Mouse (Mus musculus) forebrain, embryonic 11.5 days (tissue): ENCODE results near the gene Tmem201. TPM values are rescaled to one million over a fixed set of nuclear protein-coding genes. Genes with fewer than 3 reads are reported as not detected.

Experiments
- ATAC-seq: fragments of 200-750 bp; cut with Nextera tagmentation; replicated peaks from 2 replicates; pipeline ENCODE4 v1.8.0; 2017; ENCODE audit warnings: moderate TSS enrichment; ENCODE audit not compliant: low FRiP score
- DNase-seq: peaks from one replicate; pipeline ENCODE4 v3.0.0-alpha.2; 2017; ENCODE audit warnings: low spot score
- H3K27ac ChIP-seq: fragments of 300-500 bp; sonication (generic); 2 replicates; pipeline ENCODE4 v1.5.1; 2014; ENCODE audit warnings: low read depth, low read length
- H3K27me3 ChIP-seq: fragments of 300-500 bp; sonication (generic); 2 replicates; pipeline ENCODE4 v1.6.1; 2014; ENCODE audit warnings: mild to moderate bottlenecking, low read length, mixed read lengths; ENCODE audit not compliant: control insufficient read depth, insufficient read depth
- H3K36me3 ChIP-seq: fragments of 300-500 bp; sonication (generic); 2 replicates; pipeline ENCODE4 v1.6.1; 2014; ENCODE audit warnings: mild to moderate bottlenecking, low read length, moderate library complexity, mixed read lengths; ENCODE audit not compliant: control insufficient read depth, insufficient read depth
- H3K4me1 ChIP-seq: fragments of 300-500 bp; sonication (generic); replicated peaks from 2 replicates; pipeline ENCODE4 v1.6.1; 2014; ENCODE audit warnings: low read length, mixed read lengths; ENCODE audit not compliant: control insufficient read depth, insufficient read depth
- H3K4me2 ChIP-seq: fragments of 300-500 bp; sonication (generic); 2 replicates; pipeline ENCODE4 v1.6.1; 2014; ENCODE audit warnings: low read depth, mild to moderate bottlenecking, low read length, moderate library complexity, mixed read lengths; ENCODE audit not compliant: severe bottlenecking
- H3K4me3 ChIP-seq: fragments of 300-500 bp; sonication (generic); 2 replicates; pipeline ENCODE4 v1.5.1; 2014; ENCODE audit warnings: low read depth, low read length
- H3K9ac ChIP-seq: fragments of 300-500 bp; sonication (generic); 2 replicates; pipeline ENCODE4 v1.6.1; 2014; ENCODE audit warnings: low read length
- H3K9me3 ChIP-seq: fragments of 300-500 bp; sonication (generic); 2 replicates; pipeline ENCODE4 v1.6.1; 2016; ENCODE audit warnings: low read length, mixed read lengths; ENCODE audit not compliant: control insufficient read depth
- WGBS: fragments of 180-500 bp; shearing (Covaris S2); extraction: QIAGEN DNeasy Blood & Tissue Kit; methylation state at CpG from one replicate; pipeline ENCODE4 v1.1.7; 2014; 5-methylcytosine and 5-hydroxymethylcytosine counted together
- polyA plus RNA-seq: library from polyadenylated mRNA; unstranded; fragments of >200 nt; fragmentation: Nextera tagmentation; extraction: Ambion mirVana; gene quantifications from 2 replicates; pipeline ENCODE4 v1.2.1, GENCODE M21; 2014

The Tmem201 gene
- polyA plus RNA-seq, 1 experiment from 2014 or later: 25.1 TPM

DNA sequence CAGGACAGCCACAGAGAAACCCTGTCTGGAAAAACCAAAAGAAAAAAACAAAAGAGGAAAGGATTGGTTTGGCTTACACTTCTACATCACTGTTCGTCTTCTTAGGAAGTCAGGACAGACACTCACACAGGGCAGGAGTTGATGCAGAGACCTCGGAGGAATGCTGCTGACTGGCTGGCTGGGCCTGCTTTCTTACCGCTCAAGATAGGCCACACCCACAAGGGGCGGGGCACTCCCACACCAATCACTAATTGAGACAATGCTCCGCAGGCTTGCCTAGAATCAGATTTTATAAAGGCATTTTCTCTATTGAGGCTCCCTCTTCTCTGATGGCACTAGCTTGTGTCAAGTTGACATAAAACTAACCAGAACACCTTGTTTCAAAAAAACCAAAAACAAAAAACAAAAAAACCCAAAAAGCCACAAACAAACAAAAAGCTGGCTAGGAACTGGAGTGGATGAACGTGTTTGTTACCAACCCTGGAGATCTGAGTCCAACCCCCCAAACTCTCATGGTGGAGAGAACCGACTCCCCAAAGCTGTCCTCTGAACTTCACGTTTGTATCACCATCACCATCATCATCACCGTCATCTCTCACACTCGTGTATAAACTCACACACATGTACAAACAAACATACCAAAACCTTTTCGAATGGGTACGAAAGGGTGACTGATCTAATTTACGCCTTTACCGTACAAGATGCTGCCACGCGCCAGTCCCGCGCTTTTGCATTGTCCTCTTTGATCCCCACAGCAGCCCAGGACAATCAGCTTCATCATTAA, 36.2 kb downstream of the Tmem201 start:
- no peak for ATAC-seq
- Histone ChIP-seq H3K27me3 (peaks cover 5% of the 10 kb centered on the region; the same call in 1 of the 2 replicates), H3K4me3 (no peak overlapping the region), H3K36me3 (no peaks in the 10 kb centered on the region), H3K4me2 (no peak overlapping the region), H3K9ac (no peak overlapping the region), H3K27ac (no peak overlapping the region), H3K4me1 (peaks cover under 1% of the 10 kb centered on the region; the same call in 1 of the 2 replicates), H3K9me3 (no peaks in the 10 kb centered on the region)
- no peak for DNase-seq
- WGBS: 63% methylated on average over 18 of the region's 18 CpGs

DNA sequence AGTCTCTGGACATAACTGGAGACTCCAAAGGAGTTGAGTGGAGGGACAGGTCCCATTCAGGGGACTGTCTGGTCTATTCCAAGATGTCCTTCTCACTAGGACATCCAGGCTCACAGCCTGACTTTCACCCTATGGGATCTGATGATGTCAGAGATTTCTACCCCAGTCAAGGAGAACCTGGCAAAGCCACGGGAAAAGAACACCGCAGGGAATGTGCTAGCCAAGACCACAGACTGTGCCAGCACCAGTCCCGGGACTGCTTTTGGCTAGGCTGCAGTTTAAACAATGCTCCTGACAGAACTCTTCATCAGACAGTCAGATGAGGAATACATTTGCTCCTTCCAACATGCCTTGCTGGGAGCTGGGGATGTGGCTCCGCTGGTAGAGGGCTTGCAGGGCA, 37.9 kb downstream of the Tmem201 start:
- no peaks in the 10 kb centered on the region for H3K9me3 ChIP-seq
- H3K4me2 ChIP-seq: no peak overlapping the region
- peaks cover 2% of the 10 kb centered on the region; the same call in 1 of the 2 replicates for H3K4me1 ChIP-seq
- H3K27me3 ChIP-seq: peaks cover 5% of the 10 kb centered on the region; the same call in 1 of the 2 replicates
- H3K4me3 ChIP-seq: no peak overlapping the region
- no peak overlapping the region for H3K27ac ChIP-seq
- no peak overlapping the region for H3K9ac ChIP-seq
- no peak for DNase-seq
- H3K36me3 ChIP-seq: no peaks in the 10 kb centered on the region
- no peak for ATAC-seq
- 90% methylated on average over 4 of the region's 4 CpGs for WGBS

DNA sequence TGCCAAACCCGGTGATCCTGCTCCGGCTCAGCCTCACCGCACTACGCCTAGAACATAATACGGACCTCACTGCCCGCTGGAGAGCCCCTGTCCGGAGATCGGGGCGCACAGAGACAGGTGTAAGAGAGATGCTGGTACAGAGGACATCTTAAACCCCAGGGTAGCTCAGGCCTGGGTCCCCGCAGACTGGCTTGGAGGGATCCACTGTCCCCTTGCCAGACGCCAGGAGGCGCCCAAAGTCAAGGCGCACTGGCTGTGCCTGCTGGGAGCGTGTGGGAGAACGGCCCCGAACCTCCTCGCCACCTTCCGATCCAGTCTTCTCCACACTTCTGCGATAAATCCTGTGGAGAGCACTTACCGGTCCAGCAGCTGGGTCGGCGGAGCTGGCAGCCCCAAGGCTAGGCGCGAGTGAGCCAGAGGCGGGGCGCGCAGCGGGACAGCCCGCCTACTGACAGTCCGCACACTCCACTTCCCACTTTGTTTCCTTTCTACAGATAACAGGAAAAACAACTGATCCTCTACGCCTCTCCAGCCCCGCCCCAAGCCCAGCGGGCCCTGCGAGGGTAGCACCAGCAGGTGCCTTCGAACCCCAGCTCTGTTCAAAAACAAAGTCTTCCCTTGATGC, 39.5 kb downstream of the Tmem201 start:
- H3K36me3 ChIP-seq: no peaks in the 10 kb centered on the region
- H3K4me2 ChIP-seq: peak overlapping the region; percentile 74
- DNase-seq: peak; percentile 82
- peak; percentile 78 for ATAC-seq
- peak overlapping the region; percentile 62 for H3K9ac ChIP-seq
- peak overlapping the region; percentile 43 for H3K4me3 ChIP-seq
- no peaks in the 10 kb centered on the region for H3K9me3 ChIP-seq
- H3K27ac ChIP-seq: no peak overlapping the region
- WGBS: 2% methylated on average over 35 of the region's 35 CpGs
- peaks cover 5% of the 10 kb centered on the region; the same call in 1 of the 2 replicates for H3K27me3 ChIP-seq
- H3K4me1 ChIP-seq: peaks cover 2% of the 10 kb centered on the region; the same call in 1 of the 2 replicates

DNA sequence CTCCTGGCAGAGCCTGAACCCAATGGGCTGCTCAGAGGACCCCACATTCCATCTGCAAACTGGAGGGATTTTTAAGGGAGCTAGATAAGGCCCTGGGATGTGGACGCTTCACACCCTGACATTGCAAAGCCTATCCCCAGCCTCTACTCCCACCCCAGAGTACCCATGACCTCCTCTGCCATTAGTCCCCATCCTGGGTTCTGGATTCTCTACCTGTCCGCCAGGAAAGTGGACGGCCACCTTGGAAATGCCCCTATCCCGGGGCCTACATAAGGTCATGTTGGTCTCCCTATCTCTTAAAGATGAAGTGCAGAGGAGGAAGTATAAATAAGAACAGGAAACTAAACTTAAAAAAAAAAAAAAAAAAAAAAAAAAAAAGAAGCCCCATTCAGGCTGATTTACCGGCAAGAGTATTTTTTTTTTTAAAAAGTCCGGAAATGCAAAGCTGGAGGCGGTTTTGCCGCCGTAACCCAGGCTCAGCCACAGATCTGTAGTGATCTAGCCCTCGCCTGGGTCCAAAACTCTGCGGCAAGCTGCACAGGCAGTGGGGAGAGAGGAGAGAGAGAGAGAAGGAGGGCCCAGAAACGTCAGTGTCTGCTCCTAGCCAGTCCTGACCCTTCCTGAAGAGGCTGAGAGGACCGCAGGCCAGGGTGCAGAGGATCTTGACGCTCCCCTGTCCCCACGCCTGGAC, 40.2 kb downstream of the Tmem201 start:
- Histone ChIP-seq H3K9me3 (no peaks in the 10 kb centered on the region), H3K9ac (peak overlapping the region; percentile 62), H3K27me3 (peaks cover 5% of the 10 kb centered on the region; the same call in 1 of the 2 replicates), H3K4me1 (peaks cover 2% of the 10 kb centered on the region; the same call in 1 of the 2 replicates), H3K27ac (no peak overlapping the region), H3K4me2 (peak overlapping the region; percentile 74), H3K36me3 (no peaks in the 10 kb centered on the region), H3K4me3 (peak overlapping the region; percentile 43)
- DNase-seq (no peak), ATAC-seq (no peak)
- 18% methylated on average over 15 of the region's 15 CpGs for WGBS

DNA sequence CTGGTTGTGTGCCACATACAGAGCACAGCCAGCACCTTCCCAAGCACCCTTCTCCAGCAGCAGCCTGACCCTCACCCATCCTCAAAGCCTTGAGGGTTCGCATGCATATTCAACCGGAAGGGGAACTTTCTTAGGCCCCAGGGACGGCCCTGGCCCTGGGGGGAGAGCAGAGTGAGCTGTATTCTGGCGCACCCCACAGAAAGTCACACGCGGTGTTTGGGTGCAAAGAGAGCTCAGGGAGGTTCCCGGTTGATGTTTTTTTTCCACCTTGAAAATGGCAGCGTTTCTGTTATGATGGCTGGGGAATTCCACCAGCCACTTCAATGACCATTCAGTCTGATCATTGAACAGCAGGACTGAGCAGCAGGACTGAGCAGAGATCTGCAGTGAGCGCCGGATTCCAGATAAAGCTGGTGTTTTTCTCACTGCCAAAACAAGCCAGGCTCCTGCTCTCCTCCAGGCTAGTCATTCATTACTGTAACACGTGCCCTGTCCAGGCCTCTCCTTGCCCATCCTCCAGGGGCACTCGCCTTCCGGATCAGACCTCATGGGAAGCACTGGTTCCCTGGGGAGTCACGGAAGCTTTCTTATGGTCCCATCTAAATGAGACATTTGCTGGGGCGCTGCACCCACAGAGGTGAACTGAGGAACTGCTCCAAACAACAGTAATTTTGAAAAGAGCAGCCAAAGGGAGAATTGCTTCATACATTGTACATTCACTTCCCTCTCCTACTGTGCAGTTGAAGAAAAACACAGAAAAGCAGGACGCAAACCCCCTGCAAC, 41.5 kb downstream of the Tmem201 start:
- H3K36me3 ChIP-seq: no peaks in the 10 kb centered on the region
- H3K4me2 ChIP-seq: no peak overlapping the region

DNA sequence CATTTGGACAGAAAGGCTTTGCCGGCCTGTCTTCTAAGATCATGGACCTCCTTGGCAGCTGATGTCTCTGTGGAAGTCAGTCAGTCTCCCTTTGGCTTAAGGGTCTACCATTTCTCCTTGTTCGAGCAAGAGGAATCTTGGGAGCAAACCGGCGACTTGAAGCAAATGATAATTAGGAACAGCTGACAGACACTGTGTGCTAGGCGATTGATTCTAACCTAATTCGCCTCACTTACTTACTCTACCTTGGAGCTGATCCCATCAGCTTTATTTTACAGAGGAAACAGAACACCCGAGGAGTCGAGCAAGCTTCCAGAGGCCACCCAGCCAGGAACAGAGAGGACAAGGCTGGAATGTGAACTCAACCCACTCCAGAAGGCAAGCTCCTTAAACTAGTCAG, 46.5 kb downstream of the Tmem201 start:
- no peak for ATAC-seq
- Histone ChIP-seq H3K4me1 (no peaks in the 10 kb centered on the region), H3K36me3 (no peaks in the 10 kb centered on the region), H3K9me3 (no peaks in the 10 kb centered on the region), H3K4me3 (no peak overlapping the region), H3K9ac (no peak overlapping the region), H3K4me2 (no peak overlapping the region), H3K27me3 (no peaks in the 10 kb centered on the region), H3K27ac (no peak overlapping the region)
- DNase-seq: no peak
- 77% methylated on average over 8 of the region's 8 CpGs for WGBS

More for the DNA sequence above, 41.5 kb downstream of the Tmem201 start:
- H3K4me3 ChIP-seq: no peak overlapping the region
- WGBS: 37% methylated on average over 16 of the region's 16 CpGs
- DNase-seq (no peak), ATAC-seq (no peak)
- no peak overlapping the region for H3K27ac ChIP-seq
- no peaks in the 10 kb centered on the region for H3K9me3 ChIP-seq
- H3K4me1 ChIP-seq: peaks cover 2% of the 10 kb centered on the region; the same call in 1 of the 2 replicates
- H3K27me3 ChIP-seq: peaks cover 5% of the 10 kb centered on the region; the same call in 1 of the 2 replicates
- no peak overlapping the region for H3K9ac ChIP-seq

DNA sequence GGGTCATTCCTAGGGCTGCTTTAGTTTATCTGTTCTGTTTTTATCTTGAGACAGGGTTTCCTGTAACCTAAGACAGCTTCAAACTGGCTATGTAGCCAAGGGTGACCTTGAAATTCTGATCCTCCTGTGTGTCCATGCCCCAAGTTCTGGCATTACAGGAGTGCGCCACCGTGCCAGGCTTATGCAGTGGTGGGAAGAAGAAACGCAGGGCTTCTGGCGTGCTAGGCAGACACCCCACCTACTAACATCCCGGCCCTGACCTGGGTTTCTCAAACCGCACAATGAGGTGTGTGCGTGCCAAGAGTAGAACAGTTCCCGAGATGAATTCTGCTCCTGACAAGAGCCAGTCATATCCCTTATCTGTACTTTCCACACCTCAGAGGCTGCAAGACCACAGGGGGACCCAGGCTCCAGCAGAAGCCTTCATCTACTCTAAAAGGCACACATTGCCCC, 47.0 kb downstream of the Tmem201 start:
- 91% methylated on average over 8 of the region's 8 CpGs for WGBS

More for the DNA sequence above, 47.0 kb downstream of the Tmem201 start:
- no peaks in the 10 kb centered on the region for H3K9me3 ChIP-seq
- H3K9ac ChIP-seq: no peak overlapping the region
- no peak overlapping the region for H3K4me3 ChIP-seq
- DNase-seq (no peak), ATAC-seq (no peak)
- no peak overlapping the region for H3K27ac ChIP-seq
- no peaks in the 10 kb centered on the region for H3K4me1 ChIP-seq
- no peak overlapping the region for H3K4me2 ChIP-seq
- no peaks in the 10 kb centered on the region for H3K27me3 ChIP-seq
- no peaks in the 10 kb centered on the region for H3K36me3 ChIP-seq
